Mouse (Mus musculus) spleen, adult 18-20 months (tissue): Measurements from ENCODE around the gene Foxa3.

Experiments used
- DNase-seq, 2 experiments: peaks; one replicate each; pipeline ENCODE4 v3.0.0; 2022; ENCODE audit warnings: mixed read lengths in 2 of 2

The Foxa3 gene

DNA sequence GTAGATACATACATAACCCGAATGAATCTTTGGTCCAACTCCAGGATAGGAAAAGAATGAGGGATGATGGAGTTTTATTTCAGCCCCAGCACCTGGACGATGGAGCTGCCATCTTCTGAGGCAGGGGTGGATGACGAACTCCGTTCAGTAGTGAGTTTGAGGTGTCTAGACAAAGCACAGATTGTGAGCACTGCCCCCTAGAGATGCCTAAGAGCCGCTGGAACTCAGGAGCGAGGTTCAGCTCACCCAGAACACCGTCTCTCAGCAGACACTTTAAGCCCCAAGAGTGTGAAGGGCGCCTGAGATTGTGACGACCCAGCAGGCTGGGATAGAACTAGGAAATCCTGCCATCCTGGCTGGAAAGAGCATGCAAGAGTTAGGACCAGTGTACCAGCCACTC, 24.5 kb downstream of the Foxa3 start:
- DNase-seq = no peak

DNA sequence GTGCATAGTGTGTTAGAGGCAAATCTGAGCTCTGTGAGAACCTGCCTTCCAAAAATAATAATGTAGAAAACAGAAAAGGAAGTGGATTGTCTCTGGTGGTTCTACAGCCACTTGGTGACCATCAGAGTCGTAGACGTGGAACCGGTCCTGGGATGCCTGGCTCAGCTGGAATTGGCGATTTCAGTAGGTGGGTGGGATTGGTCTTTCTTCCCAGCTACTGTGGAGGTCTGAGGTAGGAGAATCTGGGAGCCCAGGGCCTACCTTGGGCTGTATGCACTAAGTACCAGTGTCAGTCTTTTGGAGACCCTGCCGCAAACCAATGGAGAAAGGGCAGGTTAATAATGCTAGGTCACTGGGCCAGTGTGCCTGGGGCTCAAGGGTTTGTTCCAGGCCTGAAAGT, 30.3 kb downstream of the Foxa3 start:
- DNase-seq = no peak

DNA sequence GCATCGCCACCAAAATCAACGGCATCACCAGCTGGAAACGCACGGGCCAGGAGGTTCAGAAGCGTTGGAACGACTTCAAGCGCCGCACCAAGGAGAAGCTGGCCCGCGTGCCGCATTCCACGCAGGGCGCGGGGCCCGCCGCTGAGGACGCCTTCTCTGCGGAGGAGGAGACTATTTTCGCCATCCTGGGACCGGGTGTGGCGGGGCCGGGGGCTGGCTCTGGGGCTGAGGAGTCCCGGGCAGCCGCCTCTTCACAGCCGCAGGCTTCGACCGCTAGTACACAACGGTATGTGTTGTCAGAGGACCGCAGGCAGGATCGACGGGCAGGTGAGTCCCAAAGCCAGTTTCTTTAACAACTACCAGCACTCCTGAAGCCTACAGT, 31.1 kb downstream of the Foxa3 start:
- peak in 1 of 2 experiments; percentile 34 for DNase-seq

DNA sequence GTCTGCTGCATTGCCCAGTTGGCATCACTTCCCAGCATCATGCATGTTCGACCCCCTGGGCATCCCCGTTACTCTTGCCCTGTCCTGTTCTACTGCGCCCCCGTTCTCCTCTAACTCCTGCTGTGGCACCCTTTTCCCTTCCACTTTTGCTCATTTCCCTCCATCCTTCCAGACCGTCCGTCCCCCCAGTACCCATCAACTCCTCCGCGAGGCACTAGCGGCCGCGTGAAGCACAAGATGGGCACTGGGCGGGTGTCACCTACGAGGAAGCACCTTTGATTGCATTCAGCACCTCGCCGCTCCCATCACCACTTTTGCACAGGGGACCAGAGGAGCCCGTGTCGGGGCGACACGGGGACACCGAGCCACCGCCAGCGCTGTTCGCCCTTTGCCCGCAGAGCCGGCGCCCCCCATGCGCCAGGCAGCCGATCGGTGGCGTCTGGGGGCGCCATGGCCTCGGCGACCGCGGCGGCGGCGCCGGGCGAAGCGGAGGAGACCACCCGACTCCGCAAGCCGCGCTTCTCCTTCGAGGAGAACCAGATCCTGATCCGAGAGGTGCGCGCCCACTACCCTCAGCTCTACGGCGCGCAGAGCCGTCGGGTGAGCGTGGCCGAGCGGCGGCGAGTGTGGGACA, 31.6 kb downstream of the Foxa3 start:
- DNase-seq = peak in 1 of 2 experiments; percentile 43

DNA sequence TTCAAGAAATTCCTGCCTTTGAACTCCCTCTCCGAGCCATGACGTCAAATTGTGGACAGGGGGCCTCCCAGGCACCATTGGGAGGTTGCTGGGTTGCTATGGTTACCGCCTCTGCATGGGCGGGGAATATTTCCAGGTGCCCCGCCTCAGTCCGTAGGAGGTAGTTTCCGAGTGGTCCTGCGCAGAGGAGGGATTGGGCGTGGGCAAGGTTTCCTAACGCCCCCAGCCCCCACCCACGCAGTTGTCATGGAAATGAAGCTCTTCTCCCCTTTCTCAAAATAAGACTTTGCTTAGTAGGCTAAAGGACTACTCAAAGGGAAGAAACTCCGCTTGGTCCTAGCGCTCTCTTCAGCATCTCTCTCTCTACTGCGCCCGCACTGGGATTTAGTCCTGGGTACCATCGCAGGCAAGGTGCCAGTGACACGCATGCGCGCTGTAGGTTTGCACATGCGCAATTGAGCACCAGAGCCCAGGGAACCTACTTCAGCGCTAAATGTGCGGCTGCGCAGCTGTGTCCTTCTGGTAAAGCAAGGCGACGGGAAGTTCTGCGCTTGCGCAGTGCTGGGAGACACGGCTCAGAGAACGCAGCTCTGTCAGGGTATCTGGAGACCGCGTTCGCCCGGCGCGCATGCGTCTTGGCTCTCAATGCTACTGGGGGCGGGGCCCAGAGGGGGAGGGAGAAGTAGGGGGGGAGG, 32.6 kb downstream of the Foxa3 start, which contains the start of gene Mypop:
TSS of gene Mypop (plus strand) at position 645 of the 695 bp plus-strand sequence.
- peak; percentile 98 to 100 for DNase-seq

DNA sequence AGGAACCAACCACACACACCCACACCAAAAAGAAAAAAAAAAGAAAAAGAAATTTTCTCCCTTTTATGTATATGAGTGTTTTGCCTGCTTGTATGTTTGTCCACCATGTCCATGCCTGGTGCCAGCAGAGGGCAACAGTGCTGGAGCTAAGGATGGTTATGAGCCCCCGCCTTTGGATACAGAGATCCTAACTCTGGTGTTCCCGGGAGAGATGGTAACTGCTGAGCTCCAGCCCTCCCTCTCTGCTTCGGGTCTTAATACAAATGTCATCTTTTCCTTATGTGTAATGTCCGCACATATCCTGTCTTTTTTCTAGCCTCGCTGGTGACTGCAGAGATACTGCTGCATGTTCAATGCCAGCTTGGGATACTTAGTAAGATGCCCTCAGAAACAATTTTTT, 33.3 kb downstream of the Foxa3 start:
- DNase-seq = no peak

DNA sequence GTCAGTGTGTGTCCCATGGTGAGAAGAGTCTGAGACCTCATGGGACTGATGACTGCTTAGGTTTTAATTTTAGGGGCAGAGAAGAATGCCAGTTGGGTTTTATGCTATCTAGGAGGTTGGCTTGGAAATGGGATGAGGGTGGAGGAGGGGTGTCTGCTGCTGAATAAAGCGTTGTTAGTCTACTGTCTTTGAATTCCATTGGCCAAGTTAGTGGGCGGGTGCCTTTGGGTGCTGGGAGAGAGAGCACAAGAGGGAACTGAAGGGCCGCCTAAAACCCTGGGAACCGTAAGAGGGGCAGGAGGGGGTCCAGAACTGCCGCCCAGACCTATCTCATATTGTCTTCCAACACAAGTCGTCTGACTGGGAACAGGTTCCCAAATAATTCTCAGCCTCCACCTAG, 34.6 kb downstream of the Foxa3 start:
- DNase-seq = no peak

DNA sequence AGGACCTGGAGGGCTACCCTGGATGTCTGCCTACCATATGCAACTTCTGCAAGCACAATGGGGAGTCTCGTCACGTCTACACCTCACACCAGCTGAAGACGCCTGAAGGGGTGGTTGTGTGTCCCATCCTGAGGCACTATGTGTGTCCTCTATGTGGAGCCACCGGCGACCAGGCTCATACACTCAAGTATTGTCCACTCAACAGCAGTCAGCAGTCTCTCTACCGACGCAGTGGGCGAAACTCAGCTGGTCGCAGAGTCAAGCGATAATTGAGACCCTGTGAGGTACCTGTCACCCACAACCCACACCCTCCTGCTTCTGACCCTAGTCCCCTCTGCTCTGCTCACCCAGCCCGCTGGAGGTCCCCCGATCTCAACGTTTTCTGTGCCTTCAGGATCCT, 35.6 kb downstream of the Foxa3 start:
- DNase-seq = no peak

DNA sequence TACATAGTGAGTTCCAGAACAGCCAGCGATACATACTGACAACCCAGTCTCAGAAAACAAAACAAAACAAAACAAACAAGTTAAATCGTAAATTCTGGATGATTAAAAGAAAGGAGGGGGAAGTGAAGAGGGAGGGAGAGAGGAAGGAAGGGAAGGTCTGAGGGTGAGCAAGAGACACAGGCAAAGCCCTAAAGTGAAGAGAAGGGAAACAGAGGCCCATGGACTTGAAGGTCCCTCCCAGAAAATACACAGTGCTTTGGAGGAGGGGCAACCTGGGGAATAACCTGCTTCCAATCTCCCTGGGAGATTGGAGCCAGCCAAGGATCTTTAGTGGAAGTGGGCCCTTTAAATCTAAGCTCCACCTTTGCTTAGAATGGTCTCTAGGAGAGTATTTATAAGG, 36.2 kb downstream of the Foxa3 start, which contains the start of gene Nanos2:
TSS of gene Nanos2 (plus strand) at position 301 of the 400 bp plus-strand sequence.
- DNase-seq = no peak

DNA sequence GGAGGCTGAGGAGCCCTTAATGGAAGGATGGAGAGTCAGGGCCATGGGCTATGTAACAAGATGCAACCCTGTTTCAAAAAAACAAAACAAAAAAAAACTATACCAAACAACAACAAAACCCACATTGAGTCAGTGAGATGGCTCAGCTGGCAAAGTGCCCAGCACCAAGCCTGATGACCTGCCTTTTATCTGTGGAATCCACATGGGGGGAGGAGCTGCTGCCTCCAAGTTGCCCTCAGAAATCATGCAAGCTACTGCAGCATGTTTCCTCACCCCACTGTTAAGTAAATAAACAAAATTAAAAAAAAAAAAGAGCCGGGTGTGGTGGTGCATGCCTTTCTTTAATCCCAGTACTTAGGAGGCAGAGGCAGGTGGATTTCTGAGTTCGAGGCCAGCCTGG, 36.8 kb downstream of the Foxa3 start:
- DNase-seq = no peak

DNA sequence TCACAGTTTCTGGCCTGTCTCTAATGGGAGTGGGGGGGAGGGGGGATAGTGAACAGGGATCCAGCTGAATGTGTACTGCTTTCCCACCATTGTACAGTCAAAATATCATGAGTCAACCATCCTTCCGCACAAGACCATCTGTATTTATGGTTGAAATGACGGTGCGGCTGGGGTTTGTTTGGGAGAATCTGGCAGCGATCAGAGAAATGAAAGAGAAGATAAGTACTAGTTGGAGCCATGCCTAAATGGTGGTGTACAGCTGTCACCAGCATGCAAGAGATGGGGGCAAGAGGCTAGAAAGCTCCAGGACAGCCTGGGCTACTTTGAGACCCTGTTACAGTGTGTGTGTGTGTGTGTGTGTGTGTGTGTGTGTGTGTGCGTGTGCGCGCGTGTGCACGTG, 45.0 kb downstream of the Foxa3 start:
- no peak for DNase-seq

DNA sequence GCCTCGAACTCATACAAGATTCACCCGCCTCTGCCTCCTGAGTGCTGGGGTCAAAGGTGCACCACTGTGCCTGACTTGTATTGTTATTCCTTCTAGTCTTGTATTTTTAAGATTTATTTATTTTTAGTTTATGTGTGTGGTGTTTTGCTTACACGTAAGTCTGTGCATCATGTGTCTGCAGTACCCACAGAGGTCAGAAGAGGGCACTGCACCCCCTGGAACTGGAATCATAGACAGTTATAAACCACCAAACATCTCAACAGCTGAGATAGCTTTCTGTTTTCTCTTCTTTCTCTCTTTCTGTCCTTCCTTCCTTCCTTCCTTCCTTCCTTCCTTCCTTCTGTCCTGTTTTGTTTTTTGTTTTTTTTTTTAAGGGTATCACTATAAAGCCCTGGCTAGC, 52.4 kb downstream of the Foxa3 start:
- DNase-seq = no peak

DNA sequence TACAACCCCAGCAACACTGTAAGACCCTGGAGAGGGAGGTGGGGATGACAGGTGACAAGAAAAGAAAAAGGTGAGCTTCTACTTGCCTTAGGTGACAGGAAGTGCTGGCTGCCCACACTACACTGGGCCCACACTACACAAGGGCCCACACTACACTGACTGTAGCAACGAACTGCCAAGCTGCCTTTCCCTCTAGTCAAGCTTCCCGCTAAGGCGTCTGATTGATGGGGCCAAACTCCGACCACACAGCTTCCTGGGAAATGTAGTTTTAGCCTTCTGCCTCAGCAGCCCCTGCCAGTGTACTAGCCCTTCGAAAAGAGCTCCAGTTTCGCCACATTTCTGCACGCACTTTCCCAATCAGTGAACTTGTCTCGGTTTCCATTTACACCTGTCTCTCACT, 55.7 kb downstream of the Foxa3 start:
- no peak for DNase-seq

DNA sequence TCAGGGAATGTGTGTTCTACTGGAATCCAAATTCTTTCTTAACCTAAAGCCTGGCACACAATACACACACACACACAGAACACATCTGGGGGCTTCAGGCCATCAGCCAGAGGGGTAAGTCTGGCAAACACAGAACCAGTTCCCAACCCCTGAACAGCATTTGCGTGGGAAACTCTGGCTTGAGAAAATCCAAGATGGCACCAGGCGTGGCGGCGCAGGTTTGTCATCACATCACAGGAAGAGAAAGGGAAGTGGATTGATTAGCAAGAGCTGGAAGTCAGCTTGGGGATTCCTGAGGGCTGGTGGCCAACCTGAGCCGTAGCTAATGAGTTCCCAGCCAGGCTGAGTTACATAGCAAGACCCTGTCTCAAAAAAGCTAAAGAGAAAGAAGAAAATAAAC, 58.0 kb downstream of the Foxa3 start:
- no peak for DNase-seq

DNA sequence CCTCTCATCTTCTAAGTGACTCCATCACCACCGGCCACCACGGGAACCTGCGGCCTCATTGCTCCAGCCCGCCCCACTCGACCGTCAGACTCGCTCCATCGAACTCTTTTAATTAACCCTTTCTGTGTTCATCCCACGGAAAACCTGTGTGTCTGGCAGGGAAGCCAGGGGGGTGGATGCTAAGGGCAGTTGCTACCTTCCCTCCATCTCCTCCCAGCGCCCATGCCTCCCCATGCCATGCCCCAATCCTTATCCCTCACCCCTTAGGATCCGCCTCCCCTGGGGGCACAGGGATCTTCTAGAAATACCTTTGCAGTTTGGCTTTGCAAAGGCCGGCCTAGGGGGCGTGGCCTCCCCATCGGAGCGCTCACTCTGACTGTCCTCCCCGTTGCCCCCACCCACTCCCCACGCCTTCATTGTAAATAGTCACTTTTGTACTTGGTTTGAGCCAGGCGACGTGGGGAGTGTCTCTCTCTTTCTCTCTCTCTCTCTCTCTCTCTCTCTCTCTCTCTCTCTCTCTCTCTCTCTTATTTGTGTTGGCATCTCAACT, 60.0 kb downstream of the Foxa3 start:
- DNase-seq = no peak
